Mouse (Mus musculus): Measurements from ENCODE around the gene Ripor2.

DNA sequence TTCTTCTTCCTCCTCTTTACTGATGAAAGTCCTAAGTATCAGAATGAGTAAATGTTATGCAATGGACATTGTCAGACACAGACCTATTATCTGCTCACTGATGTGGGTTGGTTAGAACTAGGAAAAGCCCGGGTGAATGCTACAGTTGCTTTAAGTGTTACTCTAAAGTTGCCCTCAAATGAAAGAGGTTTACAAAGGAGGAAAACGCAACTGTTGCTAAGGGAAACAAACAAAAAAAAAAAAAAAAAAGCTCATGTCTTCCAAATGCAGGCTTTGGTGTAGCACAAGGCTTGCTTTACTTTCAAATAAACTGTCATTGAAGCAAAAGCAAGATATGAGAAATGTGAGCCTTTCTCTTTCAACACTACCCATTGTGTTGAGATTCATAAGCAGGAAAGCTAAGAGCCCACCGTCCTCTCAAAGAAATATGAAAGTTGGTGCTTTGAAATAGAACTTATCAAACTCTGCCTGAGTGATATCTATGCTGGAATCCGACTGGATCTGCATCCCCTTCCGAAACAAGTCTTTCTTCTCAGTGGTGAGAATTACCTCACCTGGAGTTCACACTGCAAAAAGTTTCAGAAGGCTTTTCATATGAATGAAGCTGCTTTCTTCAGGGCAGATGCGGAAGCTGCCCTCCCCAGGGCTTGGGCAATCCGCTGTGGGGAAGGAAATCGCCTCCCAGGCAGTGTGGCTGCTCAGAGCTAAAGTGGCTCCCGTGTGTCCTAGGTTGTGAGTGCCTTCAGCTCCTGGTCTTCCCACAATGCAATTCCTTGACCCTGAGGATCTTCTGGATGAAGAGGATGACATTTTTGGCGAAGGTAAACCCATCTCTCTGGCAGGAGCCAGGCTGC is 32.2 kb downstream of the Ripor2 start:
- TF ChIP-seq POLR2A (IDR thresholded peaks at IDR 0.05; ENCODE audit: borderline replicate concordance, extremely low read depth, insufficient read depth, insufficient read length, poor library complexity, severe bottlenecking) (no peak), CTCF (IDR thresholded peaks at IDR 0.05; ENCODE audit: borderline replicate concordance, extremely low read depth, insufficient read depth, insufficient read length) (no peak)
